Mouse (Mus musculus) hindbrain, embryonic 14.5 days (tissue): ENCODE results near the gene Usf2. TPM values are rescaled to one million over a fixed set of nuclear protein-coding genes. Genes with fewer than 3 reads are reported as not detected.

Experiments used
- ATAC-seq: fragments of 200-750 bp; cut with Nextera tagmentation; 2 replicates; pipeline ENCODE4 v1.8.0; 2017; ENCODE audit warnings: moderate number of reproducible peaks, mild to moderate bottlenecking, moderate TSS enrichment, moderate library complexity; ENCODE audit not compliant: low FRiP score
- DNase-seq: peaks from one replicate; pipeline ENCODE4 v3.0.0-alpha.2; 2015; ENCODE audit warnings: low spot score
- H3K27ac ChIP-seq: fragments of 300-500 bp; sonication (generic); 2 replicates; pipeline ENCODE4 v1.5.1; 2014; ENCODE audit warnings: mild to moderate bottlenecking, moderate library complexity
- H3K27me3 ChIP-seq: fragments of 300-500 bp; sonication (generic); 2 replicates; pipeline ENCODE4 v1.6.1; 2014; ENCODE audit warnings: mild to moderate bottlenecking, low read length, mixed read lengths; ENCODE audit not compliant: control insufficient read depth, insufficient read depth
- H3K36me3 ChIP-seq: fragments of 300-500 bp; sonication (generic); replicated peaks from 2 replicates; pipeline ENCODE4 v1.6.1; 2014; ENCODE audit not compliant: control insufficient read depth, insufficient read depth
- H3K4me1 ChIP-seq: fragments of 300-500 bp; sonication (generic); replicated peaks from 2 replicates; pipeline ENCODE4 v1.6.1; 2014; ENCODE audit warnings: antibody characterized with exemption, low read length, mixed read lengths; ENCODE audit not compliant: control insufficient read depth, insufficient read depth
- H3K4me2 ChIP-seq: fragments of 300-500 bp; sonication (generic); replicated peaks from 2 replicates; pipeline ENCODE4 v1.6.1; 2014; ENCODE audit warnings: mild to moderate bottlenecking, moderate library complexity
- H3K4me3 ChIP-seq: fragments of 300-500 bp; sonication (generic); replicated peaks from 2 replicates; pipeline ENCODE4 v1.5.1; 2014; ENCODE audit warnings: mild to moderate bottlenecking, low read length
- H3K9ac ChIP-seq: fragments of 300-500 bp; sonication (generic); 2 replicates; pipeline ENCODE4 v1.6.1; 2014
- H3K9me3 ChIP-seq: fragments of 300-500 bp; sonication (generic); 2 replicates; pipeline ENCODE4 v1.6.1; 2016; ENCODE audit warnings: low read length; ENCODE audit not compliant: control insufficient read depth
- WGBS: fragments of 180-500 bp; shearing (Covaris S2); extraction: QIAGEN DNeasy Blood & Tissue Kit; methylation state at CpG from one replicate; pipeline ENCODE4 v1.1.7; 2014; 5-methylcytosine and 5-hydroxymethylcytosine counted together
- polyA plus RNA-seq: library from polyadenylated mRNA; unstranded; fragments of >200 nt; fragmentation: Nextera tagmentation; extraction: Ambion mirVana; gene quantifications from 2 replicates; pipeline ENCODE4 v1.2.1, GENCODE M21; 2014

Usf2 gene
- 24.9 and 26.5 TPM in 2 replicates for polyA plus RNA-seq

- Histone ChIP-seq H3K9me3 (no peaks in the 10 kb centered on the region), H3K4me3 (peak within 1 kb of the TSS; percentile 98), H3K4me2 (peak within 1 kb of the TSS; percentile 79), H3K27ac (peak within 1 kb of the TSS; percentile 98), H3K27me3 (no peaks in the 10 kb centered on the region), H3K4me1 (peaks cover 20% of the 10 kb centered on the region), H3K9ac (peak within 1 kb of the TSS; percentile 97), H3K36me3 (peaks cover 38% of the 10 kb centered on the region)
- ATAC-seq (peak; percentile 58), DNase-seq (peak; percentile 80)
- 0% methylated on average over 16 of the region's 82 CpGs for WGBS
Observed at GRCm38 (mm10) chr7:30956756-30957366, at the start of gene Usf2. Gene Usf2 (minus strand): TSS chr7:30956803.

GRCm38 (mm10) chr7:31002650-31003049 is 46.0 kb upstream of the Usf2 start:
- no peak overlapping the region for H3K27ac ChIP-seq
- DNase-seq (no peak), ATAC-seq (no peak)
- no peaks in the 10 kb centered on the region for H3K27me3 ChIP-seq
- no peak overlapping the region for H3K4me2 ChIP-seq
- no peaks in the 10 kb centered on the region for H3K4me1 ChIP-seq
- WGBS, result 84% methylated on average over 8 of the region's 8 CpGs
- no peaks in the 10 kb centered on the region for H3K36me3 ChIP-seq
- no peaks in the 10 kb centered on the region for H3K9me3 ChIP-seq
- H3K9ac ChIP-seq, result no peak overlapping the region
- H3K4me3 ChIP-seq, result no peak overlapping the region

GRCm38 (mm10) chr7:31000505-31001020 is 44.0 kb upstream of the Usf2 start:
- no peak overlapping the region; the same call in 1 of the 2 replicates for H3K27ac ChIP-seq
- ATAC-seq (no peak), DNase-seq (peak; percentile 62)
- no peaks in the 10 kb centered on the region for H3K36me3 ChIP-seq
- H3K4me3 ChIP-seq, result no peak overlapping the region
- H3K9ac ChIP-seq, result no peak overlapping the region
- H3K4me2 ChIP-seq, result no peak overlapping the region
- H3K9me3 ChIP-seq, result no peaks in the 10 kb centered on the region
- WGBS, result 51% methylated on average over 7 of the region's 7 CpGs
- H3K4me1 ChIP-seq, result no peaks in the 10 kb centered on the region
- H3K27me3 ChIP-seq, result no peaks in the 10 kb centered on the region

GRCm38 (mm10) chr7:30996491-30996890 is 39.9 kb upstream of the Usf2 start:
- Histone ChIP-seq H3K4me3 (no peak overlapping the region), H3K4me2 (no peak overlapping the region), H3K4me1 (no peaks in the 10 kb centered on the region), H3K27me3 (no peaks in the 10 kb centered on the region), H3K9ac (no peak overlapping the region), H3K9me3 (no peaks in the 10 kb centered on the region), H3K36me3 (no peaks in the 10 kb centered on the region), H3K27ac (no peak overlapping the region)
- DNase-seq (no peak), ATAC-seq (no peak)
- 98% methylated on average over 2 of the region's 2 CpGs for WGBS

DNA sequence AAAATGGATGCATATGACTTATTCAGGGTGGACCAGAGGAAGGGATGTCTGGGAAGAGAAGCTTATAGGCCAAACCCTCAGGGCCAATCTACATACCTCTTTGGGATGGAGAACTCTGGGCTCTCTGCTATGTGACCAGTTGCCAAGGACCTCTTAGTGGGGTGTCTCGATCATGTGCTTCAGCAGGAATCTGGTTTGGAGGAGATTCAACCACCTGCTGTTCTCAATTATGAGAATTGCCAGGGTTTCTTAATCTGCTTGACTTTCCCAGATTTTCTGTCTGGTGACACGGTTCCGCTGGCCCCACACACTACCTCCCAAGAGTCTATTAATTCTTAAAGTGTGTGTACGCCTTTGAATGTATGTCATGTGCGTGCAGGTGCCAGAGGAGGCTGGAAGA is 37.4 kb upstream of the Usf2 start:
- Histone ChIP-seq H3K4me1 (no peaks in the 10 kb centered on the region), H3K9ac (no peak overlapping the region), H3K27me3 (no peaks in the 10 kb centered on the region), H3K4me3 (no peak overlapping the region), H3K4me2 (no peak overlapping the region), H3K27ac (no peak overlapping the region), H3K9me3 (no peaks in the 10 kb centered on the region), H3K36me3 (no peaks in the 10 kb centered on the region)
- DNase-seq, result no peak
- no peak for ATAC-seq
- WGBS, result 79% methylated on average over 5 of the region's 5 CpGs

- no peaks in the 10 kb centered on the region for H3K27me3 ChIP-seq
- H3K4me2 ChIP-seq, result no peak overlapping the region
- H3K9ac ChIP-seq, result no peak overlapping the region
- ATAC-seq (no peak), DNase-seq (no peak)
- H3K9me3 ChIP-seq, result no peaks in the 10 kb centered on the region
- WGBS, result 87% methylated on average over 5 of the region's 5 CpGs
- H3K4me1 ChIP-seq, result no peaks in the 10 kb centered on the region
- H3K27ac ChIP-seq, result no peak overlapping the region
- H3K4me3 ChIP-seq, result no peak overlapping the region
- H3K36me3 ChIP-seq, result no peaks in the 10 kb centered on the region
Observed at GRCm38 (mm10) chr7:30992148-30992547, 35.5 kb upstream of the Usf2 start.

DNA sequence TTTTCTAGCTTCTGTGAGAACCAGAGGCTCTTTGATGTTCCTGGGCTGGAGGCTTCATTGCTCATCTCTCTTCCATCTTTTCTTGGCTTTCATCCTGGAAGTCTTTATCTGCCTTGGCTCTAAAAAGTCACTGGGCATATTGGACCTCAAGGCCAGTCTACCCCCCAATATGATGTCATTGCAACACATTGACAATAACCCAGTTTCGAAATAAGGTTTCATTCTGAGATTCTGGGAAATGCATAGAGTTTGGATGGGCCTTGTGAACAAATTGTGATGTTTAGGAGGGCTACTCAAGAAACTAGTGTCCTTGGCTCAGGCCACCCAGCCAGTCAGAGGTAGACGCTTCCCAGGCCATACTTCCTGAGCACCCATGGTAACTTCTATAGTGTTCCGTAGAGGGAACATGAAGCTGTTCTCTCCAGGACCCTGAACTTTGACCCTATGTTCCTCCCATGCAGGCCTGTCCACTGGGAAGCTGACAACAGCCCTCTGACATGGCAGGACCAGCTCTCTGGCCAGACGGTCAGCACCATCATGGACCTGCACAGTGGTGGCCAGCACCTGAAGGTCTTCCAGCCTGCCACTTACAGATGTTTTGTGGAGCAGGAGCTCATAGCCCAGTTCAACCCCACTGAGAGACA is 32.0 kb upstream of the Usf2 start:
- no peak overlapping the region for H3K27ac ChIP-seq
- 83% methylated on average over 4 of the region's 4 CpGs for WGBS
- ATAC-seq (no peak), DNase-seq (no peak)
- no peaks in the 10 kb centered on the region for H3K27me3 ChIP-seq
- H3K4me3 ChIP-seq, result no peak overlapping the region
- no peak overlapping the region for H3K9ac ChIP-seq
- H3K36me3 ChIP-seq, result no peaks in the 10 kb centered on the region
- no peak overlapping the region for H3K4me2 ChIP-seq
- no peaks in the 10 kb centered on the region for H3K9me3 ChIP-seq
- no peaks in the 10 kb centered on the region for H3K4me1 ChIP-seq

DNA sequence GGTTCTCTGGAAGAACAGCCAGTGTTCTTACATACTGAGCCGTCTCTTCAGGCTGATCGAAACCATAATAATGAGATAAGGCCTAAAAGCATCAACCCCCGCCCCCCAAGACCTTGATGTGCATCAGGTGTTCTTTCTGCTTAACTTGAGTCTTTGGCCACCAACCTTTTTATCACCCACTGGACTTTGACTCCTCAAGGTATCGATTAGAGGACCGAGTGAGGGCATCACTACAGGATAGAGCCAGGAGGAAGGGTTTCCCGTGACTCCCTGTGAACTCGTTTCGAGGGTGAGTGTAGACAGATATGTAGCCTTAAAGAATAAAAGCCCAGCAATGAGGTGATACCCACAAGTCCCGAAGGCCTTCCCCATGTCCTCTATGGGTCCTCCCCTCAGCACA is 28.8 kb upstream of the Usf2 start:
- H3K9ac ChIP-seq, result no peak overlapping the region
- WGBS, result 87% methylated on average over 9 of the region's 9 CpGs
- no peaks in the 10 kb centered on the region for H3K4me1 ChIP-seq
- DNase-seq, result no peak
- no peak overlapping the region for H3K4me3 ChIP-seq
- H3K9me3 ChIP-seq, result no peaks in the 10 kb centered on the region
- no peaks in the 10 kb centered on the region for H3K36me3 ChIP-seq
- no peaks in the 10 kb centered on the region for H3K27me3 ChIP-seq
- no peak overlapping the region for H3K4me2 ChIP-seq
- H3K27ac ChIP-seq, result no peak overlapping the region
- ATAC-seq, result no peak

DNA sequence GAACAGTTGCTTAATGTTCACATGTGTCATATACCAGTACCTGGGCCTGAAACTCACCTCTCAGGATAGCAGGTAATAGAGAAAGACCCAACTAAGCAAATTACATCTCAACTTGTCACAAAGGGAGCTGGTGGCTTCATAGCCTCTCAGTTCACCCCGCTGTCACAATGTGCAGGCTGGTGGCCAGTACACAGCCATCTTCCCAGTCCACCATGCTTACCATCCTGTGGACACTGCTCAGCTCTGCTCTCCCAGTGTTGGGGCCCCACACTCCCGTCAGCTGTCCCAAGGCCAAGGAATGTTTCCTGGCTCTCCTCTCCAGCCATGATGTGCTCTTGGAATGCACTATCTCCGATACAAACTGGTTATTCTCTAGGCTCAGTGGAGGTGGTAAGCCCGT is 25.1 kb upstream of the Usf2 start:
- no peak overlapping the region for H3K9ac ChIP-seq
- WGBS, result 88% methylated on average over 4 of the region's 4 CpGs
- ATAC-seq, result no peak
- H3K36me3 ChIP-seq, result no peaks in the 10 kb centered on the region
- no peak overlapping the region for H3K27ac ChIP-seq
- H3K4me1 ChIP-seq, result no peaks in the 10 kb centered on the region
- H3K27me3 ChIP-seq, result no peaks in the 10 kb centered on the region
- H3K4me2 ChIP-seq, result no peak overlapping the region
- DNase-seq, result no peak
- H3K9me3 ChIP-seq, result no peaks in the 10 kb centered on the region
- no peak overlapping the region for H3K4me3 ChIP-seq
